Mouse (Mus musculus) MEL (cell line): ENCODE data around the gene Tsen15. TPM values are rescaled to one million over a fixed set of nuclear protein-coding genes. Genes with fewer than 3 reads are reported as not detected.

Source experiments
- DNase-seq: peaks from one replicate; pipeline ENCODE4 v3.0.0; 2011; ENCODE audit warnings: low read depth, low spot score
- H3K27ac ChIP-seq: 2 replicates; pipeline ENCODE4 v1.5.1; 2012; ENCODE audit warnings: low read depth, mild to moderate bottlenecking, control low read depth, low read length, moderate library complexity; ENCODE audit not compliant: control insufficient read depth
- H3K27me3 ChIP-seq, 2 experiments: fragments of 150-350 bp in 1 of 2; sonication (generic) in 1 of 2; 2 replicates each; pipeline ENCODE4 v1.6.1; 2012; ENCODE audit warnings: low read length in 2 of 2, mild to moderate bottlenecking in 2 of 2, improper control_type of control experiment in 1 of 2, moderate library complexity in 1 of 2; ENCODE audit not compliant: insufficient read depth in 2 of 2, control insufficient read depth in 1 of 2
- H3K36me3 ChIP-seq, 2 experiments: 2 replicates each; pipeline ENCODE4 v1.6.1; 2012 to 2014; ENCODE audit warnings: low read length in 2 of 2, improper control_type of control experiment in 1 of 2, inconsistent platforms in 1 of 2, mild to moderate bottlenecking in 1 of 2; ENCODE audit not compliant: insufficient read depth in 2 of 2, control insufficient read depth in 1 of 2
- H3K4me1 ChIP-seq, 2 experiments: fragments of 150-350 bp in 1 of 2; sonication (generic) in 1 of 2; 2 replicates each; pipeline ENCODE4 v1.6.1; 2012; ENCODE audit warnings: low read length in 2 of 2, improper control_type of control experiment in 1 of 2, mild to moderate bottlenecking in 1 of 2; ENCODE audit not compliant: insufficient read depth in 2 of 2, control insufficient read depth in 1 of 2
- H3K4me3 ChIP-seq, 2 experiments: fragments of 150-350 bp in 1 of 2; sonication (generic) in 1 of 2; 2 replicates each; pipeline ENCODE4 v1.5.1; 2012; ENCODE audit warnings: low read depth in 2 of 2, low read length in 2 of 2, mild to moderate bottlenecking in 2 of 2, moderate library complexity in 2 of 2, control low read depth in 1 of 2, improper control_type of control experiment in 1 of 2; ENCODE audit not compliant: control insufficient read depth in 1 of 2, insufficient read depth in 1 of 2
- H3K79me2 ChIP-seq: 2 replicates; pipeline ENCODE4 v1.6.1; 2012; ENCODE audit warnings: mild to moderate bottlenecking, low read length, moderate library complexity; ENCODE audit not compliant: control insufficient read depth, poor library complexity, insufficient read depth
- H3K9ac ChIP-seq: 2 replicates; pipeline ENCODE4 v1.6.1; 2012; ENCODE audit warnings: low read depth, mild to moderate bottlenecking, control low read depth, low read length, moderate library complexity; ENCODE audit not compliant: control insufficient read depth, poor library complexity, severe bottlenecking
- H3K9me3 ChIP-seq: fragments of 150-350 bp; sonication (generic); replicated peaks from 2 replicates; pipeline ENCODE4 v1.6.1; 2012; ENCODE audit warnings: mild to moderate bottlenecking, low read length, improper control_type of control experiment, moderate library complexity; ENCODE audit not compliant: insufficient read depth
- BHLHE40 ChIP-seq: IDR thresholded peaks from 2 replicates; pipeline ENCODE4 v1.6.1; 2012; ENCODE audit warnings: low read depth, mild to moderate bottlenecking, inconsistent platforms, low read length, improper control_type of control experiment, borderline replicate concordance
- CHD1 ChIP-seq: IDR thresholded peaks from 2 replicates; pipeline ENCODE4 v1.6.1; 2012; ENCODE audit warnings: low read depth, mild to moderate bottlenecking, inconsistent platforms, low read length, improper control_type of control experiment
- E2F4 ChIP-seq: IDR thresholded peaks from 2 replicates; pipeline ENCODE4 v1.6.1; 2011; ENCODE audit warnings: low read depth, low read length, improper control_type of control experiment, borderline replicate concordance
- ELF1 ChIP-seq: IDR thresholded peaks from 2 replicates; pipeline ENCODE4 v1.6.1; 2014; ENCODE audit warnings: low read depth, mild to moderate bottlenecking, inconsistent platforms, low read length, improper control_type of control experiment, moderate library complexity
- EP300 ChIP-seq, 2 experiments: IDR thresholded peaks; 2 replicates each; pipeline ENCODE4 v1.6.1; 2011; ENCODE audit warnings: improper control_type of control experiment in 2 of 2, low read length in 2 of 2, low read depth in 1 of 2, mild to moderate bottlenecking in 1 of 2
- ETS1 ChIP-seq: IDR thresholded peaks from 2 replicates; pipeline ENCODE4 v1.6.1; 2012; ENCODE audit warnings: low read depth, mild to moderate bottlenecking, inconsistent platforms, low read length, improper control_type of control experiment, moderate library complexity
- GABPA ChIP-seq: IDR thresholded peaks from 2 replicates; pipeline ENCODE4 v1.6.1; 2012; ENCODE audit warnings: low read depth, mild to moderate bottlenecking, inconsistent platforms, low read length, improper control_type of control experiment, moderate library complexity
- GATA1 ChIP-seq: IDR thresholded peaks from 2 replicates; pipeline ENCODE4 v1.6.1; 2011; ENCODE audit warnings: low read depth, low read length, improper control_type of control experiment
- HCFC1 ChIP-seq: IDR thresholded peaks from 2 replicates; pipeline ENCODE4 v1.6.1; 2012; ENCODE audit warnings: low read depth, mild to moderate bottlenecking, inconsistent platforms, low read length, improper control_type of control experiment, moderate library complexity
- JUND ChIP-seq: IDR thresholded peaks from 2 replicates; pipeline ENCODE4 v1.6.1; 2011; ENCODE audit warnings: low read depth, mild to moderate bottlenecking, improper control_type of control experiment, low read length
- KAT2A ChIP-seq: conservative IDR thresholded peaks from 2 replicates; pipeline ENCODE4 v1.6.1; 2012; ENCODE audit warnings: low read depth, low read length, improper control_type of control experiment, inconsistent platforms
- MAFK ChIP-seq: IDR thresholded peaks from 2 replicates; pipeline ENCODE4 v1.6.1; 2011; ENCODE audit warnings: low read depth, mild to moderate bottlenecking, low read length, improper control_type of control experiment, borderline replicate concordance
- MAZ ChIP-seq: IDR thresholded peaks from 2 replicates; pipeline ENCODE4 v1.6.1; 2012; ENCODE audit warnings: low read depth, mild to moderate bottlenecking, inconsistent platforms, low read length, improper control_type of control experiment
- MEF2A ChIP-seq: IDR thresholded peaks from 2 replicates; pipeline ENCODE4 v1.6.1; 2014; ENCODE audit warnings: low read depth, mild to moderate bottlenecking, inconsistent platforms, low read length, improper control_type of control experiment; ENCODE audit not compliant: poor library complexity, insufficient replicate concordance, severe bottlenecking; ENCODE audit errors: extremely low read depth
- MXI1 ChIP-seq: IDR thresholded peaks from 2 replicates; pipeline ENCODE4 v1.6.1; 2011; ENCODE audit warnings: mild to moderate bottlenecking, low read depth, low read length, improper control_type of control experiment
- MYB ChIP-seq: IDR thresholded peaks from 2 replicates; pipeline ENCODE4 v1.6.1; 2011; ENCODE audit warnings: mild to moderate bottlenecking, low read depth, low read length, improper control_type of control experiment
- MYC ChIP-seq: IDR thresholded peaks from 2 replicates; pipeline ENCODE4 v1.6.1; 2011; ENCODE audit warnings: low read depth, mild to moderate bottlenecking, low read length, improper control_type of control experiment, moderate library complexity
- NELFE ChIP-seq: IDR thresholded peaks from 2 replicates; pipeline ENCODE4 v1.6.1; 2011; ENCODE audit warnings: low read depth, low read length, improper control_type of control experiment
- NRF1 ChIP-seq: IDR thresholded peaks from 2 replicates; pipeline ENCODE4 v1.6.1; 2014; ENCODE audit warnings: low read depth, mild to moderate bottlenecking, inconsistent platforms, low read length, improper control_type of control experiment, moderate library complexity; ENCODE audit not compliant: poor library complexity, insufficient read depth, severe bottlenecking
- POLR2A ChIP-seq, 2 experiments: IDR thresholded peaks; 2 replicates each; pipeline ENCODE4 v1.6.1; 2011 to 2012; ENCODE audit warnings: low read length in 2 of 2, mild to moderate bottlenecking in 2 of 2, control low read depth in 1 of 2, improper control_type of control experiment in 1 of 2, low read depth in 1 of 2, moderate library complexity in 1 of 2; ENCODE audit not compliant: control insufficient read depth in 1 of 2, insufficient read depth in 1 of 2, poor library complexity in 1 of 2
- POLR2AphosphoS2 ChIP-seq: IDR thresholded peaks from 2 replicates; pipeline ENCODE4 v1.6.1; 2011; ENCODE audit warnings: low read length, improper control_type of control experiment
- POLR2AphosphoS5 ChIP-seq: IDR thresholded peaks from 2 replicates; pipeline ENCODE4 v1.6.1; 2012; ENCODE audit warnings: low read depth, borderline replicate concordance, mild to moderate bottlenecking, inconsistent platforms, low read length, moderate library complexity, mixed read lengths
- RAD21 ChIP-seq: IDR thresholded peaks from 2 replicates; pipeline ENCODE4 v1.6.1; 2011; ENCODE audit warnings: mild to moderate bottlenecking, low read depth, low read length, improper control_type of control experiment
- RCOR1 ChIP-seq: IDR thresholded peaks from 2 replicates; pipeline ENCODE4 v1.6.1; 2012; ENCODE audit warnings: low read depth, mild to moderate bottlenecking, inconsistent platforms, low read length, improper control_type of control experiment
- SMC3 ChIP-seq: IDR thresholded peaks from 2 replicates; pipeline ENCODE4 v1.6.1; 2011; ENCODE audit warnings: low read depth, low read length, improper control_type of control experiment
- TAL1 ChIP-seq: IDR thresholded peaks from 2 replicates; pipeline ENCODE4 v1.6.1; 2012; ENCODE audit warnings: mild to moderate bottlenecking, inconsistent platforms, low read length, moderate library complexity, mixed read lengths
- TBP ChIP-seq: IDR thresholded peaks from 2 replicates; pipeline ENCODE4 v1.8.0; 2011; ENCODE audit warnings: low read depth, low read length, improper control_type of control experiment
- TCF12 ChIP-seq: IDR thresholded peaks from 2 replicates; pipeline ENCODE4 v1.6.1; 2014; ENCODE audit warnings: low read depth, mild to moderate bottlenecking, inconsistent platforms, low read length, improper control_type of control experiment, moderate library complexity
- USF1 ChIP-seq: IDR thresholded peaks from 2 replicates; pipeline ENCODE4 v1.6.1; 2014; ENCODE audit warnings: low read depth, mild to moderate bottlenecking, inconsistent platforms, low read length, improper control_type of control experiment, moderate library complexity
- USF2 ChIP-seq, 2 experiments: IDR thresholded peaks; 2 replicates each; pipeline ENCODE4 v1.6.1; 2011 to 2012; ENCODE audit warnings: improper control_type of control experiment in 2 of 2, low read length in 2 of 2, borderline replicate concordance in 1 of 2, inconsistent platforms in 1 of 2, low read depth in 1 of 2, mild to moderate bottlenecking in 1 of 2; ENCODE audit not compliant: insufficient read depth in 1 of 2
- ZC3H11A ChIP-seq: IDR thresholded peaks from 2 replicates; pipeline ENCODE4 v1.6.1; 2012; ENCODE audit warnings: low read depth, mild to moderate bottlenecking, inconsistent platforms, low read length, improper control_type of control experiment
- ZKSCAN1 ChIP-seq: IDR thresholded peaks from 2 replicates; pipeline ENCODE4 v1.6.1; 2012; ENCODE audit warnings: low read depth, mild to moderate bottlenecking, inconsistent platforms, low read length, improper control_type of control experiment, moderate library complexity
- ZMIZ1 ChIP-seq: IDR thresholded peaks from 2 replicates; pipeline ENCODE4 v1.6.1; 2012; ENCODE audit warnings: low read depth, mild to moderate bottlenecking, inconsistent platforms, low read length, improper control_type of control experiment, moderate library complexity
- ZNF384 ChIP-seq: IDR thresholded peaks from 2 replicates; pipeline ENCODE4 v1.6.1; 2012; ENCODE audit warnings: low read depth, mild to moderate bottlenecking, inconsistent platforms, low read length, improper control_type of control experiment
- polyA plus RNA-seq, 2 experiments: library from polyadenylated mRNA; stranded (reverse) in 1 of 2; unstranded in 1 of 2; fragments of >175 nt in 1 of 2; fragments of >200 nt in 1 of 2; gene quantifications; 2 replicates each; pipeline versions ENCODE4 v1.2.1 to v1.2.4; 2012; ENCODE audit warnings: low replicate concordance in 2 of 2, low read depth in 1 of 2; ENCODE audit not compliant: insufficient read length in 2 of 2, insufficient read depth in 1 of 2, missing spikeins in 1 of 2
- total RNA-seq: library from RNA; depleted of rRNA; stranded (reverse); fragments of 300-350 nt; gene quantifications from 2 replicates; pipeline ENCODE4 v1.2.3, GENCODE M21; 2012; rRNA removed

The Tsen15 gene
- 60.7 and 68.3 TPM in 2 replicates for total RNA-seq
- polyA plus RNA-seq: 100 to 1,000 TPM in 1 of 2 experiments, 10 to 100 TPM in 1; 66.8 to 194 TPM

DNA sequence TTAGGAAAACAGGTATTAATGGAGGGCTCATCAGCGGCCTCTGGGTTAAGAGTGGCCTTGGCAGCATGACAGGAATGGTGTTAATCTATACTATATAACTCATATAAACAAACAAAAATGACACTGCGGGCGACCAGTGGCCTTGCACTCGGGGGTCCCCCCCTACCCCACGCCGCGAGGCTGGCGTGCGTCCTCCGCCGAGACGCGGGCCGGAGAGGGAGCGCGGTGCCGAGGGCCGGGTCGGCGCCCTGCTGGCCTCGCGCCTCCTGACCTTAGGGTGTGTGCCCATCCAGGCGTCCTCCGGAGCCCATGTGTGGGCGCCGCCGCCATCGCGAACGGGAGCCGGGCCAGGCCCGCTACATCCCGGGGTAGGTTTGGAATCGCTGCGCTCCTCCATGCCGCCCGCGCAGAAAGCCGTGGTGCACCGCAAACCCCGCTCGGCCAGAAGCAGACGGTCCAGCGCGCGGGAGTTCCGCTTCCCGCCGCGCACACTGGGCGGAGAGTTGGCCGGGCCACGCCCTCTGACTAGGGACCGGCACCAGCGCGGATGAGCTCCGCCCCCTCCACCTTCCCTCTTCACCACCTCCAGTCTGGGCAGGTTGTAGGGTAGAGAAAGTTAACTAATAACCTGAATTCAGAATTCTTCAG, at the start of gene Tsen15:
TSS of gene Tsen15 (minus strand) at position 501 of the 648 bp plus-strand sequence.
- Histone ChIP-seq H3K9me3 (no peaks in the 10 kb centered on the region), H3K4me1 (peaks cover 12 to 14% of the 10 kb centered on the region in 2 experiments; a peak in 3 of 4 replicates), H3K36me3 (peaks cover 18% of the 10 kb centered on the region in 2 experiments), H3K9ac (peak within 1 kb of the TSS; percentile 93), H3K79me2 (peaks cover 23% of the 10 kb centered on the region), H3K27ac (peak within 1 kb of the TSS; percentile 77), H3K4me3 (peak within 1 kb of the TSS; percentile 83 to 96), H3K27me3 (no peaks in the 10 kb centered on the region; a peak in 1 of 4 replicates)
- DNase-seq: peak; percentile 89
- TF ChIP-seq NRF1 (peak; percentile 56; the same call in 1 of the 2 replicates), ZKSCAN1 (no peak), TAL1 (no peak), GATA1 (no peak), MAFK (no peak), MYB (no peak), NELFE (peak; percentile 75), KAT2A (no peak; the same call in 1 of the 2 replicates), BHLHE40 (no peak), HCFC1 (peak; percentile 84), POLR2AphosphoS2 (no peak; the same call in 1 of the 2 replicates), SMC3 (no peak), POLR2A (IDR thresholded peaks at IDR 0.05; ENCODE audit: control insufficient read depth in 1 of 2, insufficient read depth in 1 of 2, low read depth in 1 of 2, low read length in 2 of 2, poor library complexity in 1 of 2) (peak; percentile 63 to 72; a peak in 3 of 4 replicates), RAD21 (no peak), MAZ (peak; percentile 52; the same call in 1 of the 2 replicates), USF2 (IDR thresholded peaks at IDR 0.05; ENCODE audit: borderline replicate concordance in 1 of 2, insufficient read depth in 1 of 2, low read depth in 1 of 2, low read length in 2 of 2) (no peak), JUND (no peak), POLR2AphosphoS5 (no peak), TCF12 (peak; percentile 84), CHD1 (no peak), E2F4 (peak; percentile 80; the same call in 1 of the 2 replicates), EP300 (IDR thresholded peaks at IDR 0.05; ENCODE audit: low read depth in 1 of 2, low read length in 2 of 2) (no peak), ZC3H11A (no peak), USF1 (no peak), ELF1 (peak; percentile 63; the same call in 1 of the 2 replicates), ETS1 (no peak), MYC (peak; percentile 30; the same call in 1 of the 2 replicates), ZNF384 (peak; percentile 26; the same call in 1 of the 2 replicates), TBP (peak; percentile 72; the same call in 1 of the 2 replicates), RCOR1 (no peak; the same call in 1 of the 2 replicates), ZMIZ1 (no peak), GABPA (no peak), MEF2A (no peak), MXI1 (peak; percentile 84)
